8 mouse cellular contexts compared by ENCODE assay signal in genomic region chrX:42540756-42541053, GRCm38 (mm10). TPM values are rescaled to one million over a fixed set of nuclear protein-coding genes. Genes with fewer than 3 reads are reported as not detected.
DNase-seq lines count a peak whose midpoint lies in the region; ATAC-seq and TF ChIP-seq lines count a peak whose summit lies in the region.

No protein-coding gene starts in this region.

- no peak overlapping the region for H3K4me3 ChIP-seq in ES-E14 (ENCODE audit: insufficient read depth in 1 of 2, low read depth in 1 of 2, low read length in 2 of 2, poor library complexity in 1 of 2, severe bottlenecking in 1 of 2)
- peak overlapping the region; percentile 6; the same call in 1 of the 2 replicates for H3K4me3 ChIP-seq in forebrain, embryonic 14.5 days (ENCODE audit: low read depth, low read length)
- peak overlapping the region; percentile 51 for H3K4me3 ChIP-seq in layer of hippocampus, adult 2 months
- H3K4me3 ChIP-seq in lung, embryonic 16.5 days (ENCODE audit: low read length), result peak overlapping the region; percentile 33

- WGBS in forebrain, embryonic 14.5 days, result 25% methylated on average over 5 of the region's 5 CpGs
- 22% methylated on average over 5 of the region's 5 CpGs for WGBS in lung, embryonic 16.5 days

- H3K27me3 ChIP-seq in forebrain, embryonic 14.5 days (replicated peaks; ENCODE audit: control insufficient read depth, insufficient read depth, low read length), result no peaks in the 10 kb centered on the region
- no peaks in the 10 kb centered on the region for H3K27me3 ChIP-seq in lung, embryonic 16.5 days (ENCODE audit: control insufficient read depth, insufficient read depth, low read depth, low read length)

- peak overlapping the region; percentile 28 for H3K4me2 ChIP-seq in forebrain, embryonic 14.5 days (ENCODE audit: low read length)
- H3K4me2 ChIP-seq in lung, embryonic 16.5 days (ENCODE audit: low read depth, low read length), result peak overlapping the region; percentile 53

- H3K4me1 ChIP-seq in ES-E14 (ENCODE audit: control insufficient read depth in 2 of 2, insufficient read depth in 2 of 2, low read length in 2 of 2, poor library complexity in 1 of 2), result no peaks in the 10 kb centered on the region
- no peaks in the 10 kb centered on the region for H3K4me1 ChIP-seq in forebrain, embryonic 14.5 days (ENCODE audit: control insufficient read depth, insufficient read depth, low read length)
- H3K4me1 ChIP-seq in lung, embryonic 16.5 days (replicated peaks; ENCODE audit: control insufficient read depth, insufficient read depth, low read length), result no peaks in the 10 kb centered on the region

- H3K9me3 ChIP-seq in ES-E14 (ENCODE audit: control insufficient read depth, insufficient read depth, low read depth, low read length), result no peaks in the 10 kb centered on the region
- H3K9me3 ChIP-seq in forebrain, embryonic 14.5 days (replicated peaks; ENCODE audit: control insufficient read depth, low read length), result no peaks in the 10 kb centered on the region
- no peaks in the 10 kb centered on the region for H3K9me3 ChIP-seq in lung, embryonic 16.5 days (ENCODE audit: control insufficient read depth, low read length)

- peak; percentile 37 for DNase-seq in ES-E14 (ENCODE audit: low read depth, low spot score)
- DNase-seq in c-Kit-positive CD71-positive TER-119-positive erythroid progenitor cells, embryonic 14.5 days (ENCODE audit: low spot score), result peak; percentile 45
- peak; percentile 87 for DNase-seq in forebrain, embryonic 14.5 days (ENCODE audit: low spot score)
- DNase-seq in heart, postnatal 4 days, result peak; percentile 75
- peak; percentile 70 for DNase-seq in layer of hippocampus, adult 2 months (ENCODE audit: low spot score in 2 of 2)
- DNase-seq in ovary, postnatal 36 days (ENCODE audit: low spot score), result peak; percentile 35
- DNase-seq in thymus, postnatal 36 days, result peak; percentile 67 to 71

- no peak overlapping the region for H3K27ac ChIP-seq in ES-E14 (ENCODE audit: insufficient read depth, low read depth, low read length, poor library complexity, severe bottlenecking)
- peak overlapping the region; percentile 70 for H3K27ac ChIP-seq in forebrain, embryonic 14.5 days (ENCODE audit: low read depth, low read length)
- H3K27ac ChIP-seq in layer of hippocampus, adult 2 months, result peak overlapping the region; percentile 87
- no peak overlapping the region; the same call in 1 of the 2 replicates for H3K27ac ChIP-seq in lung, embryonic 16.5 days (ENCODE audit: low read length)

- H3K36me3 ChIP-seq in ES-E14 (ENCODE audit: control insufficient read depth, insufficient read depth, low read length, poor library complexity, severe bottlenecking), result no peaks in the 10 kb centered on the region
- H3K36me3 ChIP-seq in forebrain, embryonic 14.5 days (ENCODE audit: control insufficient read depth, insufficient read depth, low read length), result no peaks in the 10 kb centered on the region
- no peaks in the 10 kb centered on the region for H3K36me3 ChIP-seq in lung, embryonic 16.5 days (ENCODE audit: control insufficient read depth, insufficient read depth, low read length)

- peak; percentile 48 for ATAC-seq in forebrain, embryonic 14.5 days
- ATAC-seq in lung, embryonic 16.5 days (ENCODE audit: low read depth), result 0 out of 2 replicates have a peak, but pooled peaks have one; percentile 36

- in situ Hi-C loops in ES-E14 (cut with MboI; ENCODE audit: low sequenced_read_pairs in 2 of 2, unreplicated experiment in 2 of 2), result no loop called here

- TF ChIP-seq CTCF in layer of hippocampus, adult 2 months (conservative IDR thresholded peaks at IDR 0.05), result peak; percentile 84

- no peak overlapping the region for H3K9ac ChIP-seq in ES-E14 (ENCODE audit: insufficient read depth, low read depth, low read length, poor library complexity, severe bottlenecking)
- 0 out of 2 replicates have a peak overlapping the region, but pooled peaks have one; percentile 29 for H3K9ac ChIP-seq in forebrain, embryonic 14.5 days (ENCODE audit: low read length)
- no peak overlapping the region for H3K9ac ChIP-seq in lung, embryonic 16.5 days (ENCODE audit: low read length)

TF ChIP-seq in ES-E14, 5 proteins besides CTCF, POLR2A, EP300 and RAD21:
- TF ChIP-seq ZC3H11A (IDR thresholded peaks at IDR 0.05; ENCODE audit: borderline replicate concordance, low read depth, low read length) (no peak), CHD2 (IDR thresholded peaks at IDR 0.05; ENCODE audit: low read depth, low read length) (no peak), MAFK (IDR thresholded peaks at IDR 0.05; ENCODE audit: insufficient read depth, low read depth, low read length) (no peak), HCFC1 (IDR thresholded peaks at IDR 0.05; ENCODE audit: borderline replicate concordance, insufficient read depth, low read length) (no peak), ZNF384 (IDR thresholded peaks at IDR 0.05; ENCODE audit: low read depth, low read length) (no peak)
TF ChIP-seq in ES-E14: peak in this region for 0.

RNA-seq across cellular contexts. Expression of gene Sh2d1a, which starts 38.5 kb away (rescaled TPM):
- total RNA-seq in ES-E14 (2012; rRNA removed), result not detected in 2 replicates
- 2.4 and 3.1 TPM in 2 replicates for polyA plus RNA-seq in forebrain, embryonic 14.5 days (2014; fragmentation: Nextera tagmentation; extraction: Ambion mirVana)
- total RNA-seq in heart, postnatal 4 days (2021), result under 1 TPM in 1 of 2 experiments, not detected in 1; 0.36 TPM
- total RNA-seq in layer of hippocampus, adult 2 months (2021), result not detected
- 0.73 and 2.7 TPM in 2 replicates for polyA plus RNA-seq in lung, embryonic 16.5 days (2015; fragmentation: Nextera tagmentation; extraction: Ambion mirVana)

RNA-seq across cellular contexts. Expression of gene Tex13c2, which starts 51.2 kb away (rescaled TPM):
- 2.9 and 3.3 TPM in 2 replicates for total RNA-seq in ES-E14 (2012; rRNA removed)
- not detected in 2 replicates for polyA plus RNA-seq in forebrain, embryonic 14.5 days (2014; fragmentation: Nextera tagmentation; extraction: Ambion mirVana)
- total RNA-seq in heart, postnatal 4 days (2021), result not detected
- total RNA-seq in layer of hippocampus, adult 2 months (2021), result 1 to 10 TPM in 1 of 2 experiments, under 1 TPM in 1; 0.26 to 1.0 TPM
- not detected in 2 replicates for polyA plus RNA-seq in lung, embryonic 16.5 days (2015; fragmentation: Nextera tagmentation; extraction: Ambion mirVana)

Comparison
In these comparisons a context has a peak if more than half of its experiments do, and no peak if none do; other contexts are left out.
1. DNase-seq: peak in every context shown above with its lines; median percentile 87 in forebrain, embryonic 14.5 days; 75 in heart, postnatal 4 days; 70 in layer of hippocampus, adult 2 months; 69 in thymus, postnatal 36 days; 45 in c-Kit-positive CD71-positive TER-119-positive erythroid progenitor cells, embryonic 14.5 days; 37 in ES-E14; 35 in ovary, postnatal 36 days.
2. H3K27ac ChIP-seq: peak in forebrain, embryonic 14.5 days (single experiment) and layer of hippocampus, adult 2 months (single experiment); none in ES-E14 (single experiment) and lung, embryonic 16.5 days (single experiment).
3. H3K4me3 ChIP-seq: peak in forebrain, embryonic 14.5 days (single experiment), layer of hippocampus, adult 2 months (single experiment) and lung, embryonic 16.5 days (single experiment); none in ES-E14 (0 of 2).